Mouse (Mus musculus) thymus, adult 18-20 months (tissue): ENCODE results near the gene Trim14.

ENCODE experiments used
- DNase-seq, 2 experiments: peaks; one replicate each; pipeline ENCODE4 v3.0.0; 2022; ENCODE audit warnings: mixed read lengths in 2 of 2

Trim14 gene

GRCm38 (mm10) chr4:46463130-46463830, 72.7 kb downstream of the Trim14 start:
- DNase-seq = no peak

GRCm38 (mm10) chr4:46458411-46458810, 77.5 kb downstream of the Trim14 start:
- no peak for DNase-seq

GRCm38 (mm10) chr4:46457186-46457585, 78.8 kb downstream of the Trim14 start:
- no peak for DNase-seq

DNA sequence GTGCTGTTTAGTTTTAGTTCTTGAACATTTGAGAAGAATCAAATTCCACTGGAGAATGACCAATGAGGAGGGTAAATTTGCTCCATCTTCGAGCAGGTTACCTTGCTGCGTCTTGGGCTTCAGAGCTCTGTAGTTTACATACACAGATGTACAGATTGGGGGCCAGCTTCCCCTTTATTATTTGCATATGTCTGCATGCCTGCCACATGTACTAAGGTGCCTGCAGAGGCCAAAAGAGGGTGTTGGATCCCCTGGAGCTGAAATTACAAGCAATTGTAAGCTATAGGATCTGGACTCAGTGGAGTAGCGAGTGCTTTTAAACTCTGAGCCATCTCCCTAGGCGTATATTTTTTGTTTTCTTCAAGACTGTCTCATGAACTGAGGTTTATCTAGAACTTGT, 79.2 kb downstream of the Trim14 start:
- DNase-seq = no peak

- no peak for DNase-seq
Measured at GRCm38 (mm10) chr4:46454097-46454864, 81.7 kb downstream of the Trim14 start.

GRCm38 (mm10) chr4:46452855-46453719, 82.9 kb downstream of the Trim14 start:
- no peak for DNase-seq

DNA sequence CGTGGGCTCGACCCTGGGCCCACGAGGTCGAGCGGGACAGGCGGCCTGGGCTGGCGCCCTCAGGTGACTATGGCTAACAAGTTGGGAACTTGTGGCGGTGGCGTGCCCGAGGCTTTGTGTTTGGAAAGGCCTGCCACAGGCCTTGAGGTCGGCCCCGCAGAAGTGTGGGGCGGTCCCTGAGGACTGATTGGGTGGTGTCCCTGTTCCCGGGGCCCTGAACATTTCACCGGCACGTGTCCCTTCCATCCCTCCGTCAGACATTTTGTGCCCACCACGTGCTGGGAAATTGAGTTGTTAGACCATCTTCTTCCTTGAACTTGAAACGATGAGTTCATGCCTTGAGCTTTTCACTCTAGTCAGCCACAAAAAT, 83.5 kb downstream of the Trim14 start:
- peak; percentile 36 to 64 for DNase-seq

DNA sequence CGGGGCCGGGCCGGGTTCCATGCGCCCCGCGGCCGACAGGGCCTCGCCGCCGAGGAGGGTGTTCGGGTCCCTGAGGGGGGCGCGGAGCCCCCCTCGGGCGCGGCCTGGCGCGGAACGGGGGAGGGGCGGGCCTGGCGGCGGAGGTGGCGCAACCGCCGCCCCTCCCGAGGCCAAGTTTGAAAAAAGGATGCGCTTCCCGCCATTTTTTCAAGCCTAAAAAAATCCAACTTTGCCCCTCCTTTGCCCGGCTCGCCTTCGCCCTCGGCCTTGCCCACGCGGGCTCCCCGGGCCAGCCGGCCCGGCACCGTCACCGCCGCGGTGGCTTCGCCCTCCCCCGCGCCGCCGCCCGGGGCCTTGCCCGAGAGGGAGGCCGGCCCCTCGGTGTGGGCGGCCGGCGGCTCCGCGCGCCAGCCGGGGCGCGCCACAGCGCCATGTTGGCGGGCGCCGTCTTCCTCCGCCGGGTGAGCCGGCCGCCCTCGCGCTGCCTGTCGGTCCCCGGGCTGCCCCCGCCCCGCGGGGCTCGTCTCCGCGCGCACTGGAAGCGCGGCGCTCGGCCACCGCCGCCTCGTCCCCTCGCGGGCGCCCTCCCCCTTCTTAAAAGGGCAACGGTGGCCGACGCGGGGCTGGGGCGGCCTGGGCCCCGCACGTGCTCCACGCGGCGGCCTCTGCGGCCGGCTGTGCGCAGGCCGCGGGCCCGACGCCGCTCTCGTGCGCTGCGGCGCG, 84.0 kb downstream of the Trim14 start:
- DNase-seq = peak; percentile 48 to 61

- DNase-seq = peak; percentile 64 to 73
Measured at GRCm38 (mm10) chr4:46451240-46451757, 84.6 kb downstream of the Trim14 start.

DNA sequence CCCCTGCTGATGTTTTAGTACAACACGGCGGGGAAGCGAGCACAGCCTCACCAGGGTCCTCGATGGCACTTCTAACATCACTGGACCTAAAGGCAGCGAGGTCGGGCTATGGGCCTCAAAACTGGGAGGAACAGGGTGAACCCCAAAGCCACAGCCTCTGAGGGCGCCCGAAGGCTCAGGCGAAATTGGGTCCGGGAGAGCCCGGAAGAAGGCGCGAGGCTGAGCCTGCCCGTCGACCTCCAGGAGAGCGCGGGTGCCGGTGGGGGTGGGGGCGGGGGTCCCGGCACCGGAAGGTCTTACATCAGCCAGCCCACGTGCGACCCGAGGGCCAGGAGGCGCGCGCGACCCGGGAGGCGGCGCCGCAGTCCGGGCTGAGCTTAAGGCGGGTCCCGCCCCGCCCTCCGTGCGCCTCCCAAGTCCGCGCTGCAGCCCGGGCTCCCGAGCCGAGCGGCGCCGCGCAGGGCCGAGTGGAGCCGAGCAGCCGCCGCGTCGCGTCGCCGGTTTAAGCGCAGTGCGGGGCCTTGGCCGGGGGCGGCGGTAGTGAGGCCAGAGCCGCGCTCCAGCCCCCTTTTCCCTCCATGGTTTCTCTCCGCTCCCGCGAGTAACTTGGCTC, 85.3 kb downstream of the Trim14 start, which contains the start of gene Anp32b:
TSS of gene Anp32b (plus strand) at position 384 of the 613 bp plus-strand sequence.
- DNase-seq = peak; percentile 86

GRCm38 (mm10) chr4:46450020-46450518, 85.9 kb downstream of the Trim14 start:
- no peak for DNase-seq

DNA sequence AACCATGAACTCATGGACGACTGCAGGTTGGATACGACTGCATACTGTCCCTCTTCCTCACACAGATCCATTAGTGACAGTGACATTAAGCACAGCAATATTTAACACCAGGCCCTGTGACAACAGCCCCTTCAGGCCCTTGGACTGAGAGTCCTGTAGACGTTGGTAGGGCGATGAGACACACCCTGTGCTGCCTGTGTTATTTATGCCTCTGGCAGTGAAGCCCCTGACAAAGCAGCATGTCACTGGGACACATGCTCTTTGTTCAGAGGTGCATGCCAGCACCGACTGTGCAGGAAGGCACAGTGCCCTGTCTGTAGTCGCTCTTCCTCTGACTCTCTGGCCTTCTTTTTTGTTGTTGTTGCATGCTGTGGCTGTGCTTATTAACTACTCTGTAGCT, 87.1 kb downstream of the Trim14 start:
- peak in 1 of 2 experiments; percentile 44 for DNase-seq

- no peak for DNase-seq
Measured at GRCm38 (mm10) chr4:46447461-46447860, 88.5 kb downstream of the Trim14 start.

GRCm38 (mm10) chr4:46445237-46445945, 90.5 kb downstream of the Trim14 start:
- no peak for DNase-seq
